In genomic region chr7:118079097-118079496, GRCm38 (mm10) we compare ENCODE assay signal across 15 mouse cellular contexts. TPM values are rescaled to one million over a fixed set of nuclear protein-coding genes. Genes with fewer than 3 reads are reported as not detected.
DNase-seq lines count a peak whose midpoint lies in the region; ATAC-seq and TF ChIP-seq lines count a peak whose summit lies in the region.
"Had no signal": no experiment of that assay in that cellular context is flagged by ENCODE, and none has a peak within 500 bp of the region (broad histone marks: within the 10 kb centered on the region; RNA-seq: fewer than 3 reads in every experiment).

No protein-coding gene starts in this region.

- H3K4me2 ChIP-seq in liver, embryonic 14.5 days (ENCODE audit: low read depth), result no peak overlapping the region
- H3K4me2 ChIP-seq in liver, embryonic 12.5 days, result no peak overlapping the region
- H3K4me2 ChIP-seq: heart, embryonic 11.5 days; liver, embryonic 15.5 days had no signal

- no peak for ATAC-seq in liver, embryonic 14.5 days (ENCODE audit: insufficient read depth)
- no peak for ATAC-seq in liver, embryonic 12.5 days

- no peak for DNase-seq in liver, embryonic 14.5 days (ENCODE audit: low read depth in 3 of 3, low spot score in 3 of 3)
- DNase-seq in A20 (ENCODE audit: low read depth, low spot score) (peak; percentile 22), adipocyte (ENCODE audit: low spot score) (no peak)
- DNase-seq in brain, embryonic 14.5 days (ENCODE audit: low read depth), result no peak
- no peak for DNase-seq in urinary bladder, postnatal 4 days (ENCODE audit: low spot score in 2 of 2)
- DNase-seq in yolk sac, embryonic 10.5 days (ENCODE audit: low spot score), result no peak
- DNase-seq: adrenal gland, postnatal 25 days; cerebellum, adult 18-20 months; embryo, embryonic 11 days; kidney, adult 18-20 months had no signal

- H3K36me3 ChIP-seq in liver, embryonic 14.5 days (replicated peaks; ENCODE audit: control insufficient read depth, insufficient read depth, low read depth), result no peaks in the 10 kb centered on the region
- H3K36me3 ChIP-seq in liver, embryonic 12.5 days, result no peaks in the 10 kb centered on the region
- H3K36me3 ChIP-seq in E14TG2a.4 (ENCODE audit: insufficient read depth, low read length), result no peaks in the 10 kb centered on the region
- H3K36me3 ChIP-seq: liver, embryonic 15.5 days had no signal

- WGBS in liver, embryonic 14.5 days (ENCODE audit: insufficient replicate concordance), result 71% methylated on average over 5 of the region's 5 CpGs
- 73% methylated on average over 5 of the region's 5 CpGs for WGBS in liver, embryonic 12.5 days (ENCODE audit: insufficient replicate concordance)

- TF ChIP-seq CTCF in liver, embryonic 14.5 days (IDR thresholded peaks at IDR 0.05; ENCODE audit: low read depth), result peak; percentile 56
- TF ChIP-seq CTCF in E14TG2a.4 (conservative IDR thresholded peaks at IDR 0.05; ENCODE audit: low read length), result peak; percentile 38
- peak; percentile 15; the same call in 1 of the 2 replicates for TF ChIP-seq CTCF in brain, embryonic 14.5 days (IDR thresholded peaks at IDR 0.05; ENCODE audit: borderline replicate concordance, extremely low read depth, insufficient read depth, insufficient read length)

- H3K27me3 ChIP-seq in liver, embryonic 14.5 days (ENCODE audit: control insufficient read depth, insufficient read depth, low read length), result no peaks in the 10 kb centered on the region
- no peaks in the 10 kb centered on the region for H3K27me3 ChIP-seq in liver, embryonic 12.5 days (replicated peaks)
- no peaks in the 10 kb centered on the region for H3K27me3 ChIP-seq in E14TG2a.4 (ENCODE audit: insufficient read depth, low read length)
- H3K27me3 ChIP-seq: liver, embryonic 15.5 days had no signal

- TF ChIP-seq EP300 in liver, embryonic 14.5 days (IDR thresholded peaks at IDR 0.05; ENCODE audit: low read depth), result no peak

- no peak overlapping the region for H3K4me3 ChIP-seq in liver, embryonic 14.5 days (ENCODE audit: insufficient read depth in 1 of 2, low read depth in 2 of 2, low read length in 2 of 2)
- no peak overlapping the region for H3K4me3 ChIP-seq in liver, embryonic 12.5 days
- no peak overlapping the region for H3K4me3 ChIP-seq in E14TG2a.4 (replicated peaks; ENCODE audit: low read length)
- H3K4me3 ChIP-seq: liver, embryonic 15.5 days had no signal

- H3K9me3 ChIP-seq in liver, embryonic 14.5 days (ENCODE audit: control insufficient read depth, low read length), result no peaks in the 10 kb centered on the region
- H3K9me3 ChIP-seq in liver, embryonic 12.5 days (replicated peaks), result no peaks in the 10 kb centered on the region
- H3K9me3 ChIP-seq in E14TG2a.4 (ENCODE audit: low read length), result no peaks in the 10 kb centered on the region
- H3K9me3 ChIP-seq: liver, embryonic 15.5 days had no signal

- H3K4me1 ChIP-seq in liver, embryonic 14.5 days (replicated peaks; ENCODE audit: control insufficient read depth in 2 of 2, insufficient read depth in 2 of 2, low read length in 1 of 2), result no peaks in the 10 kb centered on the region
- H3K4me1 ChIP-seq in liver, embryonic 12.5 days, result no peaks in the 10 kb centered on the region
- no peaks in the 10 kb centered on the region for H3K4me1 ChIP-seq in E14TG2a.4 (replicated peaks; ENCODE audit: low read depth, low read length)
- H3K4me1 ChIP-seq: liver, embryonic 15.5 days had no signal

- no peak for TF ChIP-seq POLR2A in brain, embryonic 14.5 days (IDR thresholded peaks at IDR 0.05; ENCODE audit: borderline replicate concordance, extremely low read depth, insufficient read depth, insufficient read length, poor library complexity, severe bottlenecking)

- no peak overlapping the region for H3K9ac ChIP-seq in liver, embryonic 14.5 days (replicated peaks)
- H3K9ac ChIP-seq in liver, embryonic 12.5 days, result no peak overlapping the region
- H3K9ac ChIP-seq: liver, embryonic 15.5 days had no signal

- H3K27ac ChIP-seq in liver, embryonic 14.5 days, result no peak overlapping the region
- H3K27ac ChIP-seq in liver, embryonic 12.5 days, result no peak overlapping the region
- H3K27ac ChIP-seq: liver, embryonic 15.5 days; macrophage had no signal

RNA-seq across cellular contexts. Expression of gene Rps15a, which starts 36.9 kb away (rescaled TPM):
- 496 and 1,501 TPM in 2 replicates for polyA plus RNA-seq in liver, embryonic 14.5 days (2012; rRNA removed)
- polyA plus RNA-seq in liver, embryonic 14.5 days (2014; fragmentation: Nextera tagmentation; extraction: Ambion mirVana), result 630 and 672 TPM in 2 replicates
- polyA plus RNA-seq in liver, embryonic 12.5 days (2016; fragmentation: Nextera tagmentation; extraction: Ambion mirVana), result 565 and 598 TPM in 2 replicates
- polyA plus RNA-seq in brain, embryonic 14.5 days (2012; rRNA removed), result 2,704 and 3,150 TPM in 2 replicates

RNA-seq across cellular contexts. Expression of gene Arl6ip1, which starts 50.4 kb away (rescaled TPM):
- polyA plus RNA-seq in liver, embryonic 14.5 days (2012; rRNA removed), result 109 and 184 TPM in 2 replicates
- 224 and 231 TPM in 2 replicates for polyA plus RNA-seq in liver, embryonic 14.5 days (2014; fragmentation: Nextera tagmentation; extraction: Ambion mirVana)
- polyA plus RNA-seq in liver, embryonic 12.5 days (2016; fragmentation: Nextera tagmentation; extraction: Ambion mirVana), result 254 and 292 TPM in 2 replicates
- 258 and 287 TPM in 2 replicates for polyA plus RNA-seq in brain, embryonic 14.5 days (2012; rRNA removed)
